Mouse (Mus musculus): ENCODE data around the gene Mrps23.
A peak's percentile ranks its signal among the peaks of the same experiment; 100 is the strongest.
"Not testable (repeated sequence)": the region's sequence is repeated elsewhere in the genome, so short reads cannot be mapped to it uniquely, and the experiment has no call there.

The Mrps23 gene

DNA sequence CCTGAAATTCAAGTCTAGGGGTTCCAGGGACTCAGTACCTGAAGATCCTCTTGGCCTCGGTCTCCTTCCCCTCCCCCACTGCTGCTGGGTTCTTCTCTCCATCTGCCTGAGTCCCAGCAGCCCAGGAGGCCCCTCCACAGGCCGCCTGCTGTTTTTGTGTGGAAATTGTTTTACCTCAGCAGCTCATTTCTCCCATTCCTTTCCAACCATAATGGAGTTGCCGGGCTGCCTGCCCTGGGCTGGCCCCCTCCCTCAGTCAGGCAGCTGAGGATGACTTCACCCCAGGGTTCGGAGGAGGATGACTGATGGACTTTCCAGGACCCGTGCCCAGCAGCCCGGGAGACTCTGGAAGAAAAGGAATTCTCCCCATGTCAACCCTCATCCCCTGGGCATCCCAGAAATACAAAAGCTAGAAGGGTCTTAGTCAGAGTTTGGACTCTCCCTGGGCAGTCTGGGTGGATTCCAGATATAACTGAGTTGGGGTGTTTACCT lies 23.7 kb upstream of the Mrps23 start:
- DNase-seq: peak in 1 of 2 experiments; percentile 59

DNA sequence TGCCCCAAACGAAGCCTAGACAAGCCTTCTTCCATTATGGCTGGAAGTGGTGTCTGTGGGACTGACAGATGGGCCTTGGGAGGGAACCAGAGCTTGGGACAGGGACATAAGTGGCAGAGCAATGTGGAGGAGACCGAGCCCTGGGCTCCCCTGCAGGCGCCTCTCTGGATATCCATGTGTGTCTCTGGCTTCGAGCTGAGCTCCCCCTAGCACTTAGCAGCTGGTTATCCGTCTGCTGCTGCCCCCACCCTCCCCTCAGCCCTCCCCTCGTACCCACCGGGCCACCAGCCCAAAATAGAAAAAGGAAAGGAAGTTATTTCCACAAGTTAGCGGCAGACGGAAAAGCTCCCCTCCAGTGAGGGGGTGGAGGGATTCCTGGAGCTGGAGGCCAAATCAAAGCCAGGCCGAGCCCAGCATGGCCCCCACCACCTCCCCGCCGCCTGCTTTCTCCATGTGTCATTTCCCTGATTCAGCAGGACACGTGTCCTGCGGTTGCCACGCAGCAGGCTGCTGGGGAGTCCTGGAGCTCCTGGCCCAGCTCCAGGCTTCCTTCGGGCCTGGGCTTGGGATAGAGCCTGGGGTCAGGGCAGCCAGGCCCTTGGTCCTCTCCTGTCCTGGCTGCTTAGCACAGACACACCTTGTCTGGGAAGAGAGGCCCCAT lies 23.1 kb upstream of the Mrps23 start:
- DNase-seq: peak; percentile 58 to 60

DNA sequence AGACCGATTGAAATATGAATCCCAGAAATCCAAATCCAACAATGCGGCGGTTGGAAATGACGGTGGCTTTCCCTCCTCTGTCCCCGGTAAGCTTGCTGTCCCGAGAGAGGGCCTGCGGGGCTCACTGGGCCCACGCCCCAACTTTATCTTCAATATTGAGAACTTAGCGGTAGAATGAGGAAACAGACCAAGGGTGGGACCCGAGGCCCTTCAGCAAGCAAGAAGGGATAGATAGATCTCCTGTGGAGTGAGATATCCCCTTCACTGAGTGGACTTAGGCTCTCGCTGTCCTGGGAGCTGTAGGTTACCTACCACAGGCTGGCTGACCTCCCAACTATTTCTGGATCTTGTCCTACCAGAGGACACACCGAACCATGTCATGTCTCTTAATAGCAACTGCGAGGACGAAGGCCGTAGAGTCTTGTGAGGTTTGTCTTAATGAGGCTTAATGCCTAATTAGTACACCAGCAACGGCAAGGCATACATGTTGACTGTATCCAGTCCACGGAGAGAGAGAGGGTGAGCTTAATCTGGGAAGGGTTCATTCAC lies 19.5 kb upstream of the Mrps23 start:
- DNase-seq: no peak

DNA sequence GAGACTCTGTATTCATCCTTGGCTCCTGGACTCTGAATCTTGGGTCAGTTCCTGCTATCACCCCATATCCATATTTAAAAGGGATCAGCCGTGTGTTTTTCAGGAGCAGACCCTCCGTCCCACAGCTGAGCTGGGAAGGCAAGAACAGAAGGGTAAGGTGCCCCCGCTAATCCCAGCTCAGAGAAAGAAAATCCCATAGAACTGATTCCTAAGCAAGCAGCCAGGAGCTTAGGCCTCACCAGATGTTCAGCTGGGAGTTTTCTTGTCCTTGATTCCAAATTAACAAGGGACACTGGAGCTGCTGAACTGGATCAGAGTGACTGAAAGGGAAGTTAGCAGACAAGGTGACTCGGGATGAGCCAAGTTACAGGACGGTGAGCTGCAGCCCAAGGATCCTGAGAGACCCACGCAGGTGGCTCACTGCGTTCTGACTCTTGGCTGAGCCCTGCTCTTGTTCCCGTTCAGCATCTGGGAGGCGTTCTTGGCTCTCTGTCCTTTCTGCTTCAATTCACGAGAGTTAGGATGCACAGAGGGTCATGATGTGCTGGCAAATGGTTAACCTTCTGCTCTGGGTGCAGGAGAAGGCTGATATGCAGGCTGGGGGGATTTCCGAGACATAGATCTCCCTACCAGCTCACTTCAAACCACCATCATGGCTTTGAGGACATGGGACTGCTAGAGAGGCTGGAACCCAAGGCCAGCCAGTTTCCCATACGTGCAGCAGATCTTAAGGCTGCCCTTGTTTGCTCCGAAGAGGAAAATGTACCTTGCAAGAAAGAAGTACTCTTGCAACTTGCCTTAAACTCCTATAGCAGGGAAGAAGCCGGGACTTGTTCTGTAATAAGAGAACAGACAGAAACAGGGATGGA lies 17.9 kb upstream of the Mrps23 start:
- no peak for DNase-seq

DNA sequence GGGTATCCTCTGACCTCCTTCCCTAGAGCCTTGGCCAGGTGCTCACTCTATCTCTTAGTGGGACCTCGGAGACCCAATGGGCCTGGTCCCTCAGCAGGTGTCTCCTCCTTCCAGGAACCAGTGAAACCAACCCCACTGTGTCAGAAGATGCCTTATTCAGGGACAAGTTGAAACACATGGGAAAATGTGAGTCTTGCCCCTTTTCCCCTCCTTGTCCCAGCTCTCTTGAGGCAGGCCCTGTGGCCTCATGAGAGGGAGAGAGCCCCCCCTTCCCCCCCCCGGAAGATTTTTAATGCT lies 17.3 kb upstream of the Mrps23 start:
- DNase-seq: no peak

DNA sequence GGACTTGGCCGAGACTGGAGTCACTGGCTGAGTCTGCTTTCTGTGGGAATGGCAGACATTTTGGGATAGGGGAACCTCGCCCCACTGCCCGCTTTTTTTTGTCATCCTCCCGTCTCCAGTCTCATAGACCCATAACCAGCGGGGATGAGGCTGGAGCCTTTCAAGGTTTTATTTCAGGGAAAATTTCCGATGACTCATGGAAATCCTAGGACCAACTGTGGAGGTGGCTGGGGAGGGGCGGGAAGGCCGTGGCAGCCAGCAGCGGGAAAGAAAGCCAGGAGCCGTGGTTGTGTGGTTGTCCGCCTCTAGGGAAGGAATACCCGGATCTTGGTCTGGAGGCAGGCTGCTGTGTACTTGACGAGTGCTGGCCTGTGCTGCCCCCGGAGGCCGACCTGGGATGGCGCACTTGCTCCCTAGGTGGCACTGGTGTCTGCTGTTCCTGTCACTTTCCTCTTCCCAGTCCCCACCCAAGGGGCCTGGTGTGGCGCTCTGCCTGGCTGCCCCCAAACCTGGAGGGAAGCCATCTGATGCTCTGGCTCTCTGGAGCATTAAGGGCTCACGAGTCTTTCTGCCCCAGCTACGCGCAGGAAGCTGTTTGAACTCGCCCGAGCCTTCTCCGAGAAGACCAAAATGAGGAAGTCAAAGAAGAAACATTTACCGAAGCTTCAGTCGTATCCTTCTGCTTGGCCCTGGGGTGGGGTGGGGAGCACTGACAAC lies 16.6 kb upstream of the Mrps23 start:
- DNase-seq: peak; percentile 89 to 91

DNA sequence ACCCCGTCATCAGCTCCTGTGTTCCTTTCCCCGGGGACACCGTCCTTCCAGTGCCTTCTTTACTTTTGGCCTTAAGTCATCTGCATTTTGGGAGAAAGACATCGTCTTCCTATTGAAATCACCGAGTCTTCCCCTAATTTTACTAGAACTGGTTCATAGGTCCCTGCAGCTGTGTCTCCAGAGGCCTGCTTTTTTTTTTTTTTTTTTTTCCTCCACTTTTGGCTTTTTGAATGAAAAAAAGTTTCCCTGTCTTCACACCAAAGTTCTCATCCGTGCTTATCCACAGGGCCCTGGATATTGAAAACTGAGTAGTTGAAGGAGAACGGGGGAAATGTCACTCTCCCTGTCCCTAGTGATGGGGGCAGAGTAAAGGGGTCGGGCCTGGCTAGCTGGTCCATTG lies 16.0 kb upstream of the Mrps23 start:
- no peak for DNase-seq

DNA sequence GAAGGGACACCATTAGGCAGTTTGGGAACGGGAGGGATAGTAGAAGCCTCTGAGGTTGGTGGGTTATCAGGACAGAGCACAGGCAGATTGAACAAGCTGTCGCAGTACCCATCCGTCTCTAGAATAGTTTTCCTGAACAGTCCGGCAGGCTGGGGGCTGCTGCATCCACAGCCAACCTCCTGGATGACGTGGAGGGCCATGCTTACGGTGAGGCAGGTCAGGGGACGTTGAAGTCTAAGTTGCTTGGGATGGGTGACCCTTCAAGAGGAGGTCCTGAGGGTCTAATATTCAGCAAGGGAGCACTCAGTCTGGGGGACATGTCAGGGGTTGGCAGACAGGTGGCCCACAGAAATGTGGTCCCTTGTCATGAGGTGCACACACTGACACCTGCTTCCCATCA lies 15.6 kb upstream of the Mrps23 start:
- no peak for DNase-seq

DNA sequence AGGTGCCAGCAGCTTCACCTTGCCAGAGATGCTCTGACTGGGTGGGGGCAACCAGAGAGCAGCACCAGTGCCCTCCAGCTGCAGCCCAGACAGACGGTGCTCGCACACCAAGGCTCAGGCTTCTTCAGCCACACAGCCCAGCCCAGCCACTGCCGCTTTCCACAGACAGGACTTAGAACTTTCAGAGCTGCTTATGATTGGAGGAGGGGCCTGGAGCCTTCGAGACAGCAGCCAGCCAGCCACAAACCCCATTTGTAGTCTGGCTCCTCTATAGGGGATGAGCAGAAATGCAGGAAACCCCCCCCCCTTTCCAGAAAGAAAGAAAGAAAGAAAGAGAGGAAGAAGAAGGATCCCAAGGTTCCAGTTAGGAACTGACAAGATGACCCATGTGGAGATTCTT lies 11.6 kb upstream of the Mrps23 start:
- DNase-seq: no peak

DNA sequence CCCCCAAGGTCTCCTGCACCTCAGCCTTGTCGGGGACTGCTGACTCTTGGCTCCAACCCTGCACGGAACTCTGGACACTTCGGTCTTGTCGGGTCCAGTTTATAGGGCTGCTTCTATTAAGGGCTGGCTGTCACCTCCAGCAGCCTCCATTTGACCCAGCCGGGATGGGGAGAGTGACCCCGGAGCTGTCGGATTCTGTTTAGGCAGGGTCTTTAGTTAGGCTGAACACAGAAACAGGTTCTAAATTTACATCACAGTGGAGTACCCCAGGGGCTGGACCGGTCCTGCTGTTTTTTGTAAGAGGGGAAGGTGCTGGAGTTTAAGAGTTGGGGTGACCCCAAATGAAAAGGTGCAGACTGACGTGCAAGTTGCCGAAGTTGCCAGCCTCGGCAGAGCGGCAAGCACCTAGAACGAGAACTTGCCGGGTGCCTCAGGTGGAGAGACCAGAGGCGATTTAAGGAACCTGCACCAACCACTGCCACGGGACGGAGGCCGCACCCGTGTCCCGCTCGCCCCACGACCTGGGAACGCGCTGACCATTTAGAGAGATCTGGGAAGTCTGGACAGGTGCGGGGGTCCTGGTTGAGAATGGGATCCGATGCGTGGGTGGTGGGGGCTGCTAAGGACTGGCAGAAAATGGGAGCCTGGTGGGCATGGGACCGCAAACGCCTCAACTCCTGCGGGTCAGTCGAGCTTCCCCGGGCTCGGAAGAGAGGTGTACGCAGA lies 10.9 kb upstream of the Mrps23 start:
- no peak for DNase-seq

DNA sequence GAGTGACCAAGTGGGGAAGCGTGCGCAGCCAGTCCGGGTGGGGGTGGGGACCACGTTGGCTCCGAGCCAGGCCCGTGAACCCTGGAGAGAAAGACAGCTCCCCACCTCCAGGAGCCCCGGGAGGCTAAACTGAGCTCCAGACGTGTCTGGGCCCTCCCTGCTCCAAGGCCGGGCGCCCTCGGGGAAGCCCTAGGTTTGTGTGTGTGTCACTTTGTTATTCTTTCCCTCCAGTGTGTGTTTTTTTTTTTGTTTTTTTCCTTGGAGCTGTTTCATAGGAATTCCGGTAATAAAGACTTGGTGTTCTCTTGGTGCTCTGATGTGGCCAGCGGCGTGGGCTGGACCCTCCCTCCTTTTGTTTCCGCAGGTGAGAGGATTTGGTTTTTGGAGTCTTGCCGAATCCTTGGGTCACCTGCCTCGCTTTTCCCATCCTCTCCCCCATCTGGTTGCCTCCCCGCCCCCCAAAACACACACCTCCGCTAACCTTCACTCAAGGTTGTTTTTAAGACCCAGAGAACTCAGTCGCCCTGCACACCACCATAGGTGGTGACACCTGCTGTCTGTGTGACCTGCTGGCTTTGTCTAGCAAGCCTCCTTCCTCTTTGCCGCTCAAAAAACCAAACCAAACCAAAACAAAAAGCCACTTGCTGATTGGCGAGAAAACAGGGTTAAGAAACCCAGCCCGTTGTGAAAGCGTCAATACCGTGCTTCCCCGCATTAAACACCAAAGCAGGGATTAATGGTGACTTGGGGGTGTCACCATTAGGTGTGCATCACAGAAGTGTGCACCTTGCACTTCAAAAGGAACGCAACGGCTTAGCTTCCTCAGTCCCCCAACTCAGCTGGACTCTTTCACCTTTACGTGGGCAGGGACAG lies 10.1 kb upstream of the Mrps23 start:
- peak in 1 of 2 experiments; percentile 48 for DNase-seq

DNA sequence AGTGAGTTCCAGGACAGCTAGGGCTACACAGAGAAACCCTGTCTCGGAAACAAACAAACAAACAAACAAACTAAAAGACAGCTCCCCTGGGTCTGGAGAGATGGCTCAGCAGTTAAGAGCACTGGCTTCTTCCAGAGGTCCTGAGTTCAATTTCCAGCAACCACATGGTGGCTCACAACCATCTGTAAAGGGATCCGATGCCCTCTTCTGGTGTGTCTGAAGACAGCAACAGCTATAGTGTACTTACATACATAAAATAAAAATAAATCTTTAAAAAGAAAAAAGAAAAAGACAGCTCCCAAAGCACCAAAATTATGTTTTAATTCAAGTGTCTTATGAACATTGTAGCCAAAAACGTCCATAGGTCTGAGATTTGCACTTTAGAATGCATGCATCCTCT lies 8.5 kb upstream of the Mrps23 start:
- DNase-seq: not testable (repeated sequence)

DNA sequence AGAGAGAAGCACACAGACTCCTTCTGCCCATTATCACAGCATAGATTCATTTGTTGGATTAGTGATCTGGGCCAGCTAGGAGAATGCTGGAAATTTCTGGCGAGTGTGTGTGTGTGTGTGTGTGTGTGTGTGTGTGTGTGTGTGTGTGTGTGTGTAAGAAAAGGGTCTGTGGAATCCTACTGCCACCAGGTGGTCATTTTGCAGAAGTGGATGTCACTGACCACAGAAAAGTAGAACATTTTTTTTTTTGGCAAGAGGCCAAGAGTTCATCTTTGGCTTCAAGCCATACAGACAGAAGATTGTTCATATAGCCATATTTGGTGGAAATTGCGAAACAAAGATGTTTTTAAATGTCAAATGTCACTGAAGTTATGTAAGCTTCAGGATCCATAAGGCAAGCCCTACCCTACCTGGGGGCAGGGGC lies 7.0 kb upstream of the Mrps23 start:
- DNase-seq: peak; percentile 82 to 88

DNA sequence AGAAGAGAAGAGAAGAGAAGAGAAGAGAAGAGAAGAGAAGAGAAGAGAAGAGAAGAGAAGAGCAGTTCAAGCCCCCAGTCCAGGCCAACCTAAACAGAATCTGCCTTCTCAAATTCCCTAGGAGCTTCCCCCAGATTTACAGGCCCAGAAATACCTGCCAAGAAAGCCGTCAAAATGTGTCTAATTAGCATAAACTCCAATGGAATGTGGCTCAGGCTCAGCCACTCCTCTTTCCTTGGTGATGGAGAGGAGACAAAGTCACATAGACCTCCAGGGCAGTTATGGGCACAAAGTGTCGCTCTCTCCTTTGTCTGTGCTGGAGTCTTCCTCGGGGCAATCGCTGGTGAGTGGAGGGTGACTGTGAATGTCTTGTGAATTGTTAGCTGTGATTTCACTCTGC lies 6.0 kb upstream of the Mrps23 start:
- no peak for DNase-seq

DNA sequence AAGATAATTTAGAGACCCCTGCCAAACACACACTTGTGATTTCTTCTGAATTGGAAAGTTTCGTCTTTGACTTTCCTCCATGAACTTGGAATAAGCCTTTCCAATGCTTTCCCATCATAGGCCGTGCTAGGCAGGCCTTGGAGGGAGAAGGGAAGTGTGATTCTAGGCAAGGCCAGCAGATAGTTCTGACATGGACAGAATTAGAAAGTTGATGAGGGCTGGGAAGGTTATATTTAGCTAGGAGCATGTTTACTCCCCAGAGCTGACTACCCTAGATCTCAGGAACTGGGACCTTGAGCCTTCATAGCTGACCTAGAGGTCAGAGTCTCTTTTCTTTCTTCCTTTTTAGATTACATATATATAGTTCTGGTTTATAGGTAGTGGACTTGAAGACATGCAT lies 3.0 kb upstream of the Mrps23 start:
- no peak for DNase-seq

DNA sequence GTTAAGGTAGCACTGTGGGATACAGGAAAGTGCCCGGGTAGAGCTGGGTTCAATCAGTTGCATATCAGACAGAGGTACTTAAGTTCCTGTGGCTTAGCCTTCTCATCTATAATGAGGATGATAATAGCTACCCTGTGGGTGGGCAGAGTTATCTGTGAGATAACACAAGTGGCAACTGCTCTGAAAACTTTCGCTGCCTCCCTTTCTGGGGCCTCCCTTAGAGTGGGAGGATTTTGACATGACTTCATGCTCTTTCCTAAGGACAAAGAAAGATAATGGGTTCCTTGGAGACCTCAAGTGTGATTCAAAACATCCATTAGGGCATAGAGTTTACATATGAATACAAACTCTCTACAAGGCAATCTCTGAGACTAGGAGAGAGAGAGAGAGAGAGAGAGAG lies 2.1 kb upstream of the Mrps23 start:
- no peak for DNase-seq

DNA sequence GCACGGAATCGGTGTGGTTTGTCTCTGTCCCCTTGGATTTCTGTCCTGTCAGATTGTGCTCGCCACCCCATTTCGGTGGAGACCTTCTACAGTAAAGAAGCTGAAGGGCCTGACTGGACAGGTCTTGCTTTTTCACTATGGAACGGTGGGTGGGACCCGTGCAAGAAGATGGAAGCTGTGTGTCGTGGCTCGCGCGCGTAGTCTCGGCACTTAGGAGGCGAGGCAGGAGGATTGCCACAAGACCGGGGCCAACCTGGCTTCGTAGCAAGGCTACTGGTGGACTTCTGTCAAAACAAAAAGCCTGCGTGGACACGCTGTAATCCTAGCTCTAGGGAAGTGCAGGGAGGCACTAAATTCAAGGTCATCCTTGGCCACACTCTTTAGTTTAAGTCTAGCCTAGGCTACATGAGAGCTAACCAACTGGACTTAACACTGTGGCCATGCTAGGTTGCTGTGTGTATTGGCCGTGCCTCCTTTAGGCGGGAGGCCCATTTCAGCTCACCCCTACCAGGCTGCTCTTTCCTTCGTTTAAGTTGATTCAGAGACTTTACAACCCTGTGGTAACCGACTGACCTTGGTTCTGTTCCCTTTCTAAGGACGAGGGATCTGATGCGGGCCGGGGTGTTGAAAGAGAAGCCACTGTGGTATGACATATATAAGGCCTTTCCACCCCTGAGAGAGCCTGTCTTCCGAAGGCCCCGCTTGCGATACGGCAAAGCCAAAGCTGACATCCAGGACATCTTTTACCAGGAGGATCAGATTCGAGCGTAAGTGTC lies 593 bp downstream of the Mrps23 start:
- no peak for DNase-seq

DNA sequence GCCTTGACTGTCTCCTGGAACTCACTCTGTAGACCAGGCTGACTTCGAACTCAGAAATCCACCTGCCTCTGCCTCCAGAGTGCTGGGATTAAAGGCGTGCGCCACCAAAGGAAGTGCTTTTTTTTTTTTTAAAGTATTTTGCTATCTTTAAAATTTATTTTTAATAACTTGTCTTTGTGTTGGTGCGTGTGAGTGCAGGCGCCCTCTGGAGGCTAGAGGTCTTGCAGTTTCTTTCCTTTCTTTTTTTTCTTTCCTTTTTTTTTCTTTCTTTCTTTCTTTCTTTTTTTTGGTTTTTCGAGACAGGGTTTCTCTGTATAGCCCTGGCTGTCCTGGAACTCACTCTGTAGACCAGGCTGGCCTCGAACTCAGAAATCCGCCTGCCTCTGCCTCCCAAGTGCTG lies 2.4 kb downstream of the Mrps23 start:
- not testable (repeated sequence) for DNase-seq

DNA sequence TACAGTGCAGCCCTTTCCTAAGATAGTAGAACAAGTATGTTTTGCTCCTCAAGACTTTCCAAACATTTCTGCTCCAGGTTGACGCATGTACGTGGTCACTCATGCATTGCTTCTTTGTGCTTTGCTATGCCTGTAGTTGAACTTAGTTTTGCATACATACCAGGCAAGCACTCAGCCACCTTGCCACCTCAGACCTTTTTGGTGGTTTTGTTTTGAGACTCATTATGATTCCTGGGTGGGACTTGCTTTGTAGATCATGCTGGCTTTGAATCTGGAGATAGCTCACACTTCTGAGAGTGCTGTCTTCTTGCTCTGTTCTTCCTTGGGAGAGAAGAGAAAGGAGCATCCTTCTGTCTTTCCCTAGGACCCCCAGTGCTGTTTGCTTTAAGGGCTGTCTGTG lies 3.5 kb downstream of the Mrps23 start:
- DNase-seq: no peak

DNA sequence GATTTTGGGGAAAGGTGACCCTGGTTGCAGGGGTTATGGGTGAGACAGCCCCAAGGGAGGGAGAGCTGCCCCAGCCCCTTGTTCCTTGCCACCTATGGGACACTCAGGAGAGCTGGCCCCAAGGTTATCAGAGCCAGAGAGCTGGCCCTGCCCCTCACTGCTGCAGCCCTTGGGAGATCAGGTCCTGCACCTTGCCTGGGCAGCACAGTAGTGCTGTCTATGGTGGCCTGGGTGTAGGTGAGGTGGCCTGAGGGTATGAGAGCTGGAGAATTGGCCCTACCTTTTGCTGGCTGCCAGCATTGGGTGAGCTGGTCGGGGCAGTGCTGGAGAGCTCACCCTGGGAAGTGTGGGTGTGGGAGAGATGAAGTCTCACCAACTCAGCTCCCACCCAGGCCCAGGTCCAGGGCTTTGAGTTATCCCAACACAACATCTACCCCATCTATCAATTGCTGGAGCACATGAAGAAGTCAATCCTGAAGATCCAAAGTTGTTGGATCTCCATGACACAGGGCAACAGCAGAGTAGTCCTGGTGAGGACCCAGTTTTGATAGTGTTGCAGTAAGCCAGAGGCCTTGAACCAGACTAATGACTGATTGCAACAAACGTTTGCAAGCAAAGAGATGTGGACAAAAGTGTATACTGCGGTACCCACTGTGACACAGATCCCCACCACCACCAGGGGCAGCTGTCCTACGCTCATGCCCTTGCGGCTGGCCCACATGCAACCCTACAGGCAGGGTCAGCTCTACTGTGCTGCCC lies 7.8 kb downstream of the Mrps23 start:
- no peak for DNase-seq

Data from cerebellum, postnatal 14 days (tissue).